Mouse (Mus musculus): Measurements from ENCODE around the gene Prdx5. TPM values are rescaled to one million over a fixed set of nuclear protein-coding genes. Genes with fewer than 3 reads are reported as not detected.

Prdx5 gene
- total and polyA plus RNA-seq, 2 experiments from 2014 or later, result 182 to 424 TPM

GRCm38 (mm10) chr19:6877965-6878364, 31.9 kb downstream of the Prdx5 start:
- Histone ChIP-seq H3K4me2 (ENCODE audit: low read depth) (no peak overlapping the region), H3K27ac (ENCODE audit: low read depth, low read length) (no peak overlapping the region), H3K4me1 (ENCODE audit: insufficient read depth) (no peaks in the 10 kb centered on the region), H3K4me3 (ENCODE audit: low read depth, low read length) (no peak overlapping the region), H3K9ac (no peak overlapping the region), H3K9me3 (ENCODE audit: low read length) (peaks cover 14% of the 10 kb centered on the region; the same call in 1 of the 2 replicates), H3K27me3 (ENCODE audit: insufficient read depth, low read length) (no peaks in the 10 kb centered on the region), H3K36me3 (ENCODE audit: insufficient read depth) (no peaks in the 10 kb centered on the region)
- ATAC-seq (no peak), DNase-seq (no peak)
- WGBS, result 89% methylated on average over 4 of the region's 4 CpGs
- TF ChIP-seq CTCF (IDR thresholded peaks at IDR 0.05; ENCODE audit: low read depth), result no peak

DNA sequence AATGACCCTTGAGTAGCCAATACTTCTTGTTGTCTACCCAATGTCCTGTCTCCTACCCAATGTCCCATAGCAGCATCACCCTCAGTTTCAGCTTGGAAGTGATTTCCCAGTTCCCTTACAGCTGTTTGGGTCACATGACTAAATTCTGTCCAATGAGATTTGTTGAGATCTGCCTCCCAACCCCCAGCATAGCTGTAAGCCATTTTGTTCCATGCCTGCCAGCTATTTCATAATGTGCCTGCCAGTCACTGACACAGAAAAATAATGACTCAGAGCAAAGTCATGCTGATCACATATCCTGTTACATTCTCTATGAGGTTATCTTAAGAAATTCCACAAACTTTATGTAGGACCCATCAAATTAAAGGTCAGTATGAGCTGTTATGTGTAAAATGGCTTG, 33.1 kb downstream of the Prdx5 start:
- Histone ChIP-seq H3K9ac (no peak overlapping the region), H3K4me3 (ENCODE audit: low read depth, low read length) (no peak overlapping the region), H3K9me3 (ENCODE audit: low read length) (peaks cover 14% of the 10 kb centered on the region; the same call in 1 of the 2 replicates), H3K36me3 (ENCODE audit: insufficient read depth) (no peaks in the 10 kb centered on the region), H3K4me1 (ENCODE audit: insufficient read depth) (no peaks in the 10 kb centered on the region), H3K4me2 (ENCODE audit: low read depth) (no peak overlapping the region), H3K27me3 (ENCODE audit: insufficient read depth, low read length) (no peaks in the 10 kb centered on the region), H3K27ac (ENCODE audit: low read depth, low read length) (no peak overlapping the region)
- ATAC-seq (no peak), DNase-seq (no peak)
- no peak for TF ChIP-seq CTCF (IDR thresholded peaks at IDR 0.05; ENCODE audit: low read depth)

GRCm38 (mm10) chr19:6875834-6876233, 34.1 kb downstream of the Prdx5 start:
- Histone ChIP-seq H3K27ac (ENCODE audit: low read depth, low read length) (no peak overlapping the region), H3K9me3 (ENCODE audit: low read length) (peaks cover 11% of the 10 kb centered on the region; the same call in 1 of the 2 replicates), H3K36me3 (ENCODE audit: insufficient read depth) (no peaks in the 10 kb centered on the region), H3K4me1 (ENCODE audit: insufficient read depth) (no peaks in the 10 kb centered on the region), H3K27me3 (ENCODE audit: insufficient read depth, low read length) (no peaks in the 10 kb centered on the region), H3K9ac (no peak overlapping the region), H3K4me3 (ENCODE audit: low read depth, low read length) (no peak overlapping the region), H3K4me2 (ENCODE audit: low read depth) (no peak overlapping the region)
- 84% methylated on average over 6 of the region's 6 CpGs for WGBS
- ATAC-seq (no peak), DNase-seq (no peak)
- TF ChIP-seq CTCF (IDR thresholded peaks at IDR 0.05; ENCODE audit: low read depth), result no peak

- no peak overlapping the region for H3K9ac ChIP-seq
- ATAC-seq, result no peak
- TF ChIP-seq CTCF (IDR thresholded peaks at IDR 0.05; ENCODE audit: low read depth), result no peak
These were observed 35.6 kb downstream of the Prdx5 start for GRCm38 (mm10) chr19:6874257-6874656.

DNA sequence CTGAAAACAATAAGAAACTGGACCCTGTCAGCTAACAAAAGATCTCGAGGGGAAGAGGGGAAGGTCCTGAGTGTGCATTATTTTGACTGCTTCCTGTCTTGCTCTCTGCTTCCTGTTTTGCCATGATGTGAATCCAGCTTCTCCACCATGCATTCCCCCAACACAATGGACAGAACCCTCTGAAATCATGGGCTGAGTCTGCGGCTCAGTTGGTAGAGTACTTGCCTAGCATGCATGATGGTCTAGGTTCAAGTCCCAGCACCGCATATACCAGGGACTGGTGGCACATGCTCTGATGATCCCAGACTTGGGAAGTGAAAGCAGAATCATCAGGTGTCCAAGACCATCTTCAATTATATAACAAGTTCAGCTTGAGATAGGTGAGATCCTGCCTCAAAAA, 37.2 kb downstream of the Prdx5 start:
- no peaks in the 10 kb centered on the region for H3K36me3 ChIP-seq (ENCODE audit: insufficient read depth)
- no peak overlapping the region for H3K27ac ChIP-seq (ENCODE audit: low read depth, low read length)
- H3K4me3 ChIP-seq (ENCODE audit: low read depth, low read length), result no peak overlapping the region
- no peaks in the 10 kb centered on the region for H3K27me3 ChIP-seq (ENCODE audit: insufficient read depth, low read length)
- no peak for TF ChIP-seq CTCF (IDR thresholded peaks at IDR 0.05; ENCODE audit: low read depth)
- no peaks in the 10 kb centered on the region for H3K4me1 ChIP-seq (ENCODE audit: insufficient read depth)
- no peak for ATAC-seq
- H3K9me3 ChIP-seq (ENCODE audit: low read length), result no peaks in the 10 kb centered on the region
- no peak overlapping the region for H3K9ac ChIP-seq
- no peak for DNase-seq
- WGBS, result 79% methylated on average over 3 of the region's 3 CpGs
- no peak overlapping the region for H3K4me2 ChIP-seq (ENCODE audit: low read depth)

More at GRCm38 (mm10) chr19:6874257-6874656, 35.6 kb downstream of the Prdx5 start:
- H3K4me3 ChIP-seq (ENCODE audit: low read depth, low read length), result no peak overlapping the region
- H3K36me3 ChIP-seq (ENCODE audit: insufficient read depth), result no peaks in the 10 kb centered on the region
- H3K4me1 ChIP-seq (ENCODE audit: insufficient read depth), result no peaks in the 10 kb centered on the region
- WGBS, result 77% methylated on average over 1 of the region's 1 CpGs
- H3K27me3 ChIP-seq (ENCODE audit: insufficient read depth, low read length), result no peaks in the 10 kb centered on the region
- H3K27ac ChIP-seq (ENCODE audit: low read depth, low read length), result no peak overlapping the region
- DNase-seq, result no peak
- no peak overlapping the region for H3K4me2 ChIP-seq (ENCODE audit: low read depth)
- 0 out of 2 replicates have a peak, but pooled peaks cover 7% of the 10 kb centered on the region for H3K9me3 ChIP-seq (ENCODE audit: low read length)

GRCm38 (mm10) chr19:6871574-6872271, 38.2 kb downstream of the Prdx5 start:
- no peak overlapping the region for H3K9ac ChIP-seq
- ATAC-seq, result no peak
- no peaks in the 10 kb centered on the region for H3K4me1 ChIP-seq (ENCODE audit: insufficient read depth)
- no peaks in the 10 kb centered on the region for H3K36me3 ChIP-seq (ENCODE audit: insufficient read depth)
- TF ChIP-seq CTCF (IDR thresholded peaks at IDR 0.05; ENCODE audit: low read depth), result peak; percentile 47
- H3K4me2 ChIP-seq (ENCODE audit: low read depth), result no peak overlapping the region
- no peaks in the 10 kb centered on the region for H3K9me3 ChIP-seq (ENCODE audit: low read length)
- H3K4me3 ChIP-seq (ENCODE audit: low read depth, low read length), result no peak overlapping the region
- no peak for DNase-seq
- H3K27me3 ChIP-seq (ENCODE audit: insufficient read depth, low read length), result no peaks in the 10 kb centered on the region
- no peak overlapping the region for H3K27ac ChIP-seq (ENCODE audit: low read depth, low read length)
- 69% methylated on average over 5 of the region's 5 CpGs for WGBS

GRCm38 (mm10) chr19:6869355-6869754, 40.6 kb downstream of the Prdx5 start:
- Histone ChIP-seq H3K4me3 (ENCODE audit: low read depth, low read length) (no peak overlapping the region), H3K27ac (ENCODE audit: low read depth, low read length) (no peak overlapping the region), H3K9ac (no peak overlapping the region), H3K27me3 (ENCODE audit: insufficient read depth, low read length) (no peaks in the 10 kb centered on the region), H3K36me3 (ENCODE audit: insufficient read depth) (no peaks in the 10 kb centered on the region), H3K4me2 (ENCODE audit: low read depth) (no peak overlapping the region), H3K4me1 (ENCODE audit: insufficient read depth) (no peaks in the 10 kb centered on the region), H3K9me3 (ENCODE audit: low read length) (no peaks in the 10 kb centered on the region)
- 12% methylated on average over 5 of the region's 5 CpGs for WGBS
- no peak for TF ChIP-seq CTCF (IDR thresholded peaks at IDR 0.05; ENCODE audit: low read depth)
- DNase-seq, result no peak
- ATAC-seq, result no peak
